Mouse (Mus musculus) hindbrain, embryonic 14.5 days (tissue): ENCODE results near the gene Eras. TPM values are rescaled to one million over a fixed set of nuclear protein-coding genes. Genes with fewer than 3 reads are reported as not detected.
A peak's percentile ranks its signal among the peaks of the same experiment; 100 is the strongest.
"Not testable (repeated sequence)": the region's sequence is repeated elsewhere in the genome, so short reads cannot be mapped to it uniquely, and the experiment has no call there.

Source experiments
- ATAC-seq: fragments of 200-750 bp; cut with Nextera tagmentation; 2 replicates; pipeline ENCODE4 v1.8.0; 2017; ENCODE audit warnings: moderate number of reproducible peaks, mild to moderate bottlenecking, moderate TSS enrichment, moderate library complexity; ENCODE audit not compliant: low FRiP score
- DNase-seq: peaks from one replicate; pipeline ENCODE4 v3.0.0-alpha.2; 2015; ENCODE audit warnings: low spot score
- H3K27ac ChIP-seq: fragments of 300-500 bp; sonication (generic); 2 replicates; pipeline ENCODE4 v1.5.1; 2014; ENCODE audit warnings: mild to moderate bottlenecking, moderate library complexity
- H3K27me3 ChIP-seq: fragments of 300-500 bp; sonication (generic); 2 replicates; pipeline ENCODE4 v1.6.1; 2014; ENCODE audit warnings: mild to moderate bottlenecking, low read length, mixed read lengths; ENCODE audit not compliant: control insufficient read depth, insufficient read depth
- H3K36me3 ChIP-seq: fragments of 300-500 bp; sonication (generic); replicated peaks from 2 replicates; pipeline ENCODE4 v1.6.1; 2014; ENCODE audit not compliant: control insufficient read depth, insufficient read depth
- H3K4me1 ChIP-seq: fragments of 300-500 bp; sonication (generic); replicated peaks from 2 replicates; pipeline ENCODE4 v1.6.1; 2014; ENCODE audit warnings: antibody characterized with exemption, low read length, mixed read lengths; ENCODE audit not compliant: control insufficient read depth, insufficient read depth
- H3K4me2 ChIP-seq: fragments of 300-500 bp; sonication (generic); replicated peaks from 2 replicates; pipeline ENCODE4 v1.6.1; 2014; ENCODE audit warnings: mild to moderate bottlenecking, moderate library complexity
- H3K4me3 ChIP-seq: fragments of 300-500 bp; sonication (generic); replicated peaks from 2 replicates; pipeline ENCODE4 v1.5.1; 2014; ENCODE audit warnings: mild to moderate bottlenecking, low read length
- H3K9ac ChIP-seq: fragments of 300-500 bp; sonication (generic); 2 replicates; pipeline ENCODE4 v1.6.1; 2014
- H3K9me3 ChIP-seq: fragments of 300-500 bp; sonication (generic); 2 replicates; pipeline ENCODE4 v1.6.1; 2016; ENCODE audit warnings: low read length; ENCODE audit not compliant: control insufficient read depth
- WGBS: fragments of 180-500 bp; shearing (Covaris S2); extraction: QIAGEN DNeasy Blood & Tissue Kit; methylation state at CpG from one replicate; pipeline ENCODE4 v1.1.7; 2014; 5-methylcytosine and 5-hydroxymethylcytosine counted together
- polyA plus RNA-seq: library from polyadenylated mRNA; unstranded; fragments of >200 nt; fragmentation: Nextera tagmentation; extraction: Ambion mirVana; gene quantifications from 2 replicates; pipeline ENCODE4 v1.2.1, GENCODE M21; 2014

The Eras gene
- polyA plus RNA-seq, 1 experiment from 2014 or later, result not detected

GRCm38 (mm10) chrX:7919601-7920383, 8.6 kb downstream of the Eras start, which contains the start of gene Pcsk1n:
Pcsk1n (plus strand) TSS chrX:7919822.
- WGBS, result 22% methylated on average over 34 of the region's 40 CpGs
- Histone ChIP-seq H3K4me3 (peak within 1 kb of the TSS; percentile 51), H3K4me1 (0 out of 2 replicates have a peak, but pooled peaks cover 18% of the 10 kb centered on the region), H3K27ac (peak within 1 kb of the TSS; percentile 80), H3K4me2 (peak within 1 kb of the TSS; percentile 68), H3K9ac (peak within 1 kb of the TSS; percentile 76), H3K27me3 (no peaks in the 10 kb centered on the region), H3K36me3 (peaks cover 18% of the 10 kb centered on the region), H3K9me3 (no peaks in the 10 kb centered on the region)
- peak; percentile 72 for DNase-seq
- peak; percentile 91 for ATAC-seq

GRCm38 (mm10) chrX:7917960-7918359, 10.4 kb downstream of the Eras start:
- H3K27ac ChIP-seq, H3K27me3 ChIP-seq, H3K9ac ChIP-seq, DNase-seq, H3K9me3 ChIP-seq, H3K4me2 ChIP-seq, H3K36me3 ChIP-seq, H3K4me3 ChIP-seq, ATAC-seq: not testable (repeated sequence)
- 0 out of 2 replicates have a peak, but pooled peaks cover 12% of the 10 kb centered on the region for H3K4me1 ChIP-seq
- 77% methylated on average over 6 of the region's 6 CpGs for WGBS

- not testable (repeated sequence) for H3K27me3 ChIP-seq, H3K9ac ChIP-seq, H3K9me3 ChIP-seq, H3K4me1 ChIP-seq, H3K36me3 ChIP-seq, H3K4me2 ChIP-seq, H3K4me3 ChIP-seq, ATAC-seq, DNase-seq, H3K27ac ChIP-seq
- WGBS, result 19% methylated on average over 3 of the region's 3 CpGs
Measured at GRCm38 (mm10) chrX:7915669-7916068, 12.7 kb downstream of the Eras start.

GRCm38 (mm10) chrX:7910473-7910872, 17.9 kb downstream of the Eras start:
- Histone ChIP-seq H3K4me2 (no peak overlapping the region), H3K27ac (no peak overlapping the region), H3K4me1 (no peaks in the 10 kb centered on the region), H3K4me3 (no peak overlapping the region), H3K9me3 (no peaks in the 10 kb centered on the region; the same call in 1 of the 2 replicates), H3K36me3 (peaks cover 4% of the 10 kb centered on the region), H3K27me3 (no peaks in the 10 kb centered on the region), H3K9ac (no peak overlapping the region)
- no peak for ATAC-seq
- no peak for DNase-seq
- WGBS, result 50% methylated on average over 6 of the region's 6 CpGs

GRCm38 (mm10) chrX:7909242-7909641, 19.2 kb downstream of the Eras start, which contains the start of gene Gm10490:
Gm10490 (plus strand) TSS chrX:7909542.
- H3K27me3 ChIP-seq, H3K4me1 ChIP-seq, H3K4me2 ChIP-seq, ATAC-seq, H3K36me3 ChIP-seq, H3K9me3 ChIP-seq, H3K9ac ChIP-seq, H3K27ac ChIP-seq, H3K4me3 ChIP-seq, DNase-seq: not testable (repeated sequence)
- WGBS, result 93% methylated on average over 4 of the region's 4 CpGs

GRCm38 (mm10) chrX:7907735-7908134, 20.7 kb downstream of the Eras start, which contains the start of gene Gm10491:
Gm10491 (minus strand) TSS chrX:7907835.
- H3K27me3 ChIP-seq, result no peaks in the 10 kb centered on the region
- no peaks in the 10 kb centered on the region; the same call in 1 of the 2 replicates for H3K9me3 ChIP-seq
- WGBS, result 85% methylated on average over 5 of the region's 5 CpGs
- no peak within 1 kb of the TSS for H3K9ac ChIP-seq
- no peak within 1 kb of the TSS for H3K4me3 ChIP-seq
- no peak within 1 kb of the TSS for H3K27ac ChIP-seq
- no peak within 1 kb of the TSS for H3K4me2 ChIP-seq
- no peaks in the 10 kb centered on the region for H3K4me1 ChIP-seq
- no peak for ATAC-seq
- DNase-seq, result no peak
- peaks cover 4% of the 10 kb centered on the region for H3K36me3 ChIP-seq

GRCm38 (mm10) chrX:7904441-7904840, 24.0 kb downstream of the Eras start:
- no peak overlapping the region for H3K4me2 ChIP-seq
- H3K9me3 ChIP-seq, result no peaks in the 10 kb centered on the region
- H3K4me1 ChIP-seq, result no peaks in the 10 kb centered on the region
- H3K27ac ChIP-seq, result no peak overlapping the region
- H3K27me3 ChIP-seq, result no peaks in the 10 kb centered on the region
- WGBS, result 86% methylated on average over 5 of the region's 5 CpGs
- peaks cover 4% of the 10 kb centered on the region for H3K36me3 ChIP-seq
- DNase-seq, result no peak
- no peak for ATAC-seq
- H3K9ac ChIP-seq, result no peak overlapping the region
- H3K4me3 ChIP-seq, result no peak overlapping the region

- no peaks in the 10 kb centered on the region for H3K27me3 ChIP-seq
- DNase-seq (peak; percentile 85), ATAC-seq (peak; percentile 97)
- 0 out of 2 replicates have a peak, but pooled peaks cover 6% of the 10 kb centered on the region for H3K4me1 ChIP-seq
- H3K27ac ChIP-seq, result peak within 1 kb of the TSS; percentile 73
- WGBS, result 16% methylated on average over 59 of the region's 62 CpGs
- H3K9me3 ChIP-seq, result no peaks in the 10 kb centered on the region
- peak within 1 kb of the TSS; percentile 55 for H3K4me3 ChIP-seq
- H3K4me2 ChIP-seq, result peak within 1 kb of the TSS; percentile 58
- peak within 1 kb of the TSS; percentile 64 for H3K9ac ChIP-seq
- peaks cover 15% of the 10 kb centered on the region for H3K36me3 ChIP-seq
Measured at GRCm38 (mm10) chrX:7898880-7899874, 29.2 kb downstream of the Eras start, which contains the start of the genes Pqbp1 and Timm17b. Pqbp1 (minus strand) TSS chrX:7899269. Timm17b (plus strand) TSS chrX:7899357.
